Comparison of ENCODE assay signal across 8 mouse cellular contexts in the genomic region with DNA sequence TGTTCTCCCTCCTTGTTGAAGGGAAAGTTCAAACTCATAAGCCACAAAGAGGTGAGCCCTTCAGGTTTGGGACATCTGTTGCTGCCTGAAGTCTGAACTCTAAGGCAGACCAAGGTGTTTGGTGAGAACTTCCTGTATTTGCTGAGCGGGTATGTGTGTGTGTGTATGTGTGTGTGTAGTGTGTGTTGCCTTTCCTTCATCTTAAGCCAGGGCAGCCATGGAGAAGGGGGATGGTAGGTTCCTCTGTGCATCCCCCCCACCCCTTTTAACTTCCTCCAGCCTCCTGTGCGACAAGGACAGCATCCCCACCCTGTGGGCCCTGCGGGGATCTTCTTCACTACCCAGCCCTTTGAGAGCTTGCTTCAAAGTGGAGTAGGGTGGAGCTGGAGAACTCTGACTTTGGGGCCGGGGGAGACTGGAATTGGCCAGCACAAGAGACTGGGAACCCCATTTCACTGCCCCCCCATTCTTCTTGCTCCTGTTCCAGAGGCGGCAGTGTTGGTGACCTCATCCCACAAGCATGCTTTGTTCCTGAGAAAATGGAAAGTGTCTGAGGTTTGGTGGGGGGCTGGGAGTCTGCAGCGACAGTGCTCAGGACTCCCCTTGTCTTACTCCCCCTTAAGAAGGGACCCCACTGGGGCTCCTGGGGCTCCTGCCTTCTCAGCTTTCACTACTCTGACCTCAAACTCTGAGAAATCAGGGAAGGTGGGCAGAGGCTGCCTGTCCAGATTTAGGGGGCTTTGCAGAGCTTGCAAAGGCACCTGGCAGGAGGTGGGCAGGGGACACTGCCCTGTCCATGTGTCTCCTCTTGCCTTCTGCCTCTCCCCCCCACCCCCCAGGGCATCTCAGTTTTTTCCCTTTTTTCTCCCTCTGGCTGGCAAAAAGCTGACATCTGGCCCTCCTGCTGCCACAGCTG. TPM values are rescaled to one million over a fixed set of nuclear protein-coding genes. Genes with fewer than 3 reads are reported as not detected.
DNase-seq lines count a peak whose midpoint lies in the region; ATAC-seq and TF ChIP-seq lines count a peak whose summit lies in the region.

No protein-coding gene starts in this region.

- H3K27ac ChIP-seq in forebrain, embryonic 11.5 days (ENCODE audit: low read depth, low read length) = peak overlapping the region; percentile 75
- H3K27ac ChIP-seq in intestine, postnatal 0 days (ENCODE audit: low read depth, low read length) = peak overlapping the region; percentile 54
- peak overlapping the region; percentile 20; the same call in 1 of the 2 replicates for H3K27ac ChIP-seq in neural tube, embryonic 12.5 days

- H3K9me3 ChIP-seq in forebrain, embryonic 11.5 days (ENCODE audit: control insufficient read depth, low read length) = no peaks in the 10 kb centered on the region
- no peaks in the 10 kb centered on the region for H3K9me3 ChIP-seq in intestine, postnatal 0 days (ENCODE audit: control insufficient read depth)
- H3K9me3 ChIP-seq in neural tube, embryonic 12.5 days = no peaks in the 10 kb centered on the region

- DNase-seq in adrenal gland, adult (ENCODE audit: inconsistent age in 2 of 2, low spot score in 1 of 2) = peak; percentile 65 to 77
- no peak for DNase-seq in adrenal gland, adult 8-10 months
- peak; percentile 65 for DNase-seq in forebrain, embryonic 11.5 days (ENCODE audit: low spot score)
- no peak for DNase-seq in left cerebral cortex, adult 9 months (ENCODE audit: low spot score in 2 of 2)
- DNase-seq in layer of hippocampus, postnatal 25 days (ENCODE audit: extremely low spot score in 1 of 2, low spot score in 1 of 2) = no peak

- TF ChIP-seq CTCF in intestine, postnatal 0 days (IDR thresholded peaks at IDR 0.05; ENCODE audit: low read depth) = no peak

- peak overlapping the region; percentile 55 for H3K9ac ChIP-seq in forebrain, embryonic 11.5 days (ENCODE audit: low read length)
- H3K9ac ChIP-seq in intestine, postnatal 0 days (ENCODE audit: low read depth, low read length) = peak overlapping the region; percentile 22; the same call in 1 of the 2 replicates
- H3K9ac ChIP-seq in neural tube, embryonic 12.5 days = 0 out of 2 replicates have a peak overlapping the region, but pooled peaks have one; percentile 17

- H3K4me1 ChIP-seq in forebrain, embryonic 11.5 days (replicated peaks; ENCODE audit: control insufficient read depth, insufficient read depth, low read length) = peaks cover 31% of the 10 kb centered on the region
- H3K4me1 ChIP-seq in intestine, postnatal 0 days (replicated peaks; ENCODE audit: control insufficient read depth, insufficient read depth, low read length) = peaks cover 6% of the 10 kb centered on the region; the same call in 1 of the 2 replicates
- H3K4me1 ChIP-seq in neural tube, embryonic 12.5 days = peaks cover 41% of the 10 kb centered on the region

- H3K4me3 ChIP-seq in forebrain, embryonic 11.5 days (ENCODE audit: low read depth, low read length) = peak overlapping the region; percentile 12; the same call in 1 of the 2 replicates
- no peak overlapping the region for H3K4me3 ChIP-seq in intestine, postnatal 0 days (ENCODE audit: low read depth, low read length)
- H3K4me3 ChIP-seq in neural tube, embryonic 12.5 days = no peak overlapping the region

- H3K4me2 ChIP-seq in forebrain, embryonic 11.5 days (ENCODE audit: low read depth, low read length, severe bottlenecking) = peak overlapping the region; percentile 22
- peak overlapping the region; percentile 30 for H3K4me2 ChIP-seq in intestine, postnatal 0 days (replicated peaks; ENCODE audit: low read depth)
- H3K4me2 ChIP-seq in neural tube, embryonic 12.5 days (replicated peaks) = peak overlapping the region; percentile 38

- WGBS in forebrain, embryonic 11.5 days = 6% methylated on average over 6 of the region's 6 CpGs
- WGBS in intestine, postnatal 0 days = 25% methylated on average over 6 of the region's 6 CpGs
- 6% methylated on average over 6 of the region's 6 CpGs for WGBS in neural tube, embryonic 12.5 days

- H3K27me3 ChIP-seq in forebrain, embryonic 11.5 days (ENCODE audit: control insufficient read depth, insufficient read depth, low read length) = no peaks in the 10 kb centered on the region; the same call in 1 of the 2 replicates
- no peaks in the 10 kb centered on the region for H3K27me3 ChIP-seq in intestine, postnatal 0 days (replicated peaks; ENCODE audit: control insufficient read depth, insufficient read depth, low read length)
- peaks cover 29% of the 10 kb centered on the region for H3K27me3 ChIP-seq in neural tube, embryonic 12.5 days (replicated peaks)

- peak; percentile 58 for ATAC-seq in CD4-positive, CD25-positive, alpha-beta regulatory T cell, adult 4 months
- peak; percentile 20; the same call in 1 of the 2 replicates for ATAC-seq in forebrain, embryonic 11.5 days (replicated peaks; ENCODE audit: low FRiP score)
- no peak for ATAC-seq in intestine, postnatal 0 days
- ATAC-seq in neural tube, embryonic 12.5 days (ENCODE audit: low FRiP score, low read depth) = no peak

- H3K36me3 ChIP-seq in forebrain, embryonic 11.5 days (ENCODE audit: control insufficient read depth, insufficient read depth, low read length) = no peaks in the 10 kb centered on the region
- peaks cover 10% of the 10 kb centered on the region; the same call in 1 of the 2 replicates for H3K36me3 ChIP-seq in intestine, postnatal 0 days (ENCODE audit: control insufficient read depth, insufficient read depth)
- no peaks in the 10 kb centered on the region for H3K36me3 ChIP-seq in neural tube, embryonic 12.5 days

RNA-seq across cellular contexts. Expression of gene Fhl3, which starts 3.6 kb away (rescaled TPM):
- total RNA-seq in adrenal gland, adult 8-10 months (2022) = 10 to 100 TPM in 2 of 4 experiments, 1 to 10 TPM in 2; 5.5 to 12.8 (median 8.9) TPM
- polyA plus RNA-seq in CD4-positive, CD25-positive, alpha-beta regulatory T cell, adult 4 months (2017; shearing (Covaris generic)) = 10 to 100 TPM in 1 of 2 experiments, 1 to 10 TPM in 1; 6.6 to 11.0 TPM
- polyA plus RNA-seq in forebrain, embryonic 11.5 days (2014; fragmentation: Nextera tagmentation; extraction: Ambion mirVana) = 5.5 and 6.4 TPM in 2 replicates
- polyA plus RNA-seq in intestine, postnatal 0 days (2015; fragmentation: Nextera tagmentation; extraction: Ambion mirVana) = 3.8 TPM in 2 replicates
- polyA plus RNA-seq in neural tube, embryonic 12.5 days (2016; fragmentation: Nextera tagmentation; extraction: Ambion mirVana) = 1.6 and 3.6 TPM in 2 replicates
- total RNA-seq in layer of hippocampus, postnatal 25 days (2021) = 1 to 10 TPM; 2.3 to 2.8 TPM

RNA-seq across cellular contexts. Expression of gene Sf3a3, which starts 10.4 kb away (rescaled TPM):
- 10 to 100 TPM; 33.5 to 42.5 (median 37.2) TPM for total RNA-seq in adrenal gland, adult 8-10 months (2022)
- polyA plus RNA-seq in CD4-positive, CD25-positive, alpha-beta regulatory T cell, adult 4 months (2017; shearing (Covaris generic)) = 100 to 1,000 TPM; 104 to 108 TPM
- 218 and 220 TPM in 2 replicates for polyA plus RNA-seq in forebrain, embryonic 11.5 days (2014; fragmentation: Nextera tagmentation; extraction: Ambion mirVana)
- polyA plus RNA-seq in intestine, postnatal 0 days (2015; fragmentation: Nextera tagmentation; extraction: Ambion mirVana) = 45.3 and 45.7 TPM in 2 replicates
- 157 and 162 TPM in 2 replicates for polyA plus RNA-seq in neural tube, embryonic 12.5 days (2016; fragmentation: Nextera tagmentation; extraction: Ambion mirVana)
- total RNA-seq in layer of hippocampus, postnatal 25 days (2021) = 10 to 100 TPM; 34.6 to 34.8 TPM

RNA-seq across cellular contexts. Expression of gene Utp11, which starts 10.7 kb away (rescaled TPM):
- 10 to 100 TPM; 31.2 to 40.7 (median 34.4) TPM for total RNA-seq in adrenal gland, adult 8-10 months (2022)
- 10 to 100 TPM; 83.1 to 87.9 TPM for polyA plus RNA-seq in CD4-positive, CD25-positive, alpha-beta regulatory T cell, adult 4 months (2017; shearing (Covaris generic))
- 55.3 and 63.2 TPM in 2 replicates for polyA plus RNA-seq in forebrain, embryonic 11.5 days (2014; fragmentation: Nextera tagmentation; extraction: Ambion mirVana)
- polyA plus RNA-seq in intestine, postnatal 0 days (2015; fragmentation: Nextera tagmentation; extraction: Ambion mirVana) = 29.6 and 32.3 TPM in 2 replicates
- 58.5 and 60.4 TPM in 2 replicates for polyA plus RNA-seq in neural tube, embryonic 12.5 days (2016; fragmentation: Nextera tagmentation; extraction: Ambion mirVana)
- total RNA-seq in layer of hippocampus, postnatal 25 days (2021) = 10 to 100 TPM; 15.1 to 16.6 TPM

RNA-seq across cellular contexts. Expression of gene Inpp5b, which starts 37.5 kb away (rescaled TPM):
- total RNA-seq in adrenal gland, adult 8-10 months (2022) = 10 to 100 TPM; 24.9 to 36.2 (median 29.7) TPM
- 100 to 1,000 TPM in 1 of 2 experiments, 10 to 100 TPM in 1; 88.0 to 146 TPM for polyA plus RNA-seq in CD4-positive, CD25-positive, alpha-beta regulatory T cell, adult 4 months (2017; shearing (Covaris generic))
- polyA plus RNA-seq in forebrain, embryonic 11.5 days (2014; fragmentation: Nextera tagmentation; extraction: Ambion mirVana) = 34.1 and 36.8 TPM in 2 replicates
- 22.4 and 23.0 TPM in 2 replicates for polyA plus RNA-seq in intestine, postnatal 0 days (2015; fragmentation: Nextera tagmentation; extraction: Ambion mirVana)
- polyA plus RNA-seq in neural tube, embryonic 12.5 days (2016; fragmentation: Nextera tagmentation; extraction: Ambion mirVana) = 26.2 and 29.7 TPM in 2 replicates
- total RNA-seq in layer of hippocampus, postnatal 25 days (2021) = 10 to 100 TPM; 34.6 to 51.5 TPM

RNA-seq across cellular contexts. Expression of gene Pou3f1, which starts 47.5 kb away (rescaled TPM):
- under 1 TPM; 0.06 to 0.15 (median 0.11) TPM for total RNA-seq in adrenal gland, adult 8-10 months (2022)
- not detected for polyA plus RNA-seq in CD4-positive, CD25-positive, alpha-beta regulatory T cell, adult 4 months (2017; shearing (Covaris generic))
- 8.6 and 11.7 TPM in 2 replicates for polyA plus RNA-seq in forebrain, embryonic 11.5 days (2014; fragmentation: Nextera tagmentation; extraction: Ambion mirVana)
- 0.08 TPM in 1 of 2 replicates, not detected in the other for polyA plus RNA-seq in intestine, postnatal 0 days (2015; fragmentation: Nextera tagmentation; extraction: Ambion mirVana)
- polyA plus RNA-seq in neural tube, embryonic 12.5 days (2016; fragmentation: Nextera tagmentation; extraction: Ambion mirVana) = 25.2 and 25.8 TPM in 2 replicates
- 10 to 100 TPM; 46.3 to 49.8 TPM for total RNA-seq in layer of hippocampus, postnatal 25 days (2021)

Comparison
In these comparisons a context has a peak if more than half of its experiments do, and no peak if none do; other contexts are left out.
1. DNase-seq: peak in adrenal gland, adult (2 of 2) and forebrain, embryonic 11.5 days (single experiment); none in adrenal gland, adult 8-10 months (single experiment), left cerebral cortex, adult 9 months (0 of 2) and layer of hippocampus, postnatal 25 days (0 of 2).
2. ATAC-seq: peak in CD4-positive, CD25-positive, alpha-beta regulatory T cell, adult 4 months (single experiment) and forebrain, embryonic 11.5 days (single experiment); none in intestine, postnatal 0 days (single experiment) and neural tube, embryonic 12.5 days (single experiment).
3. H3K27ac ChIP-seq: peak in every context shown above with its lines; median percentile 75 in forebrain, embryonic 11.5 days; 54 in intestine, postnatal 0 days; 20 in neural tube, embryonic 12.5 days.
4. Peak in every context shown above with its lines, with median percentiles within 50 percentile points of each other: H3K4me2 ChIP-seq and H3K9ac ChIP-seq.